Mouse (Mus musculus) limb, embryonic 11.5 days (tissue): Measurements from ENCODE around the gene Zfp607b. TPM values are rescaled to one million over a fixed set of nuclear protein-coding genes. Genes with fewer than 3 reads are reported as not detected.
A peak's percentile ranks its signal among the peaks of the same experiment; 100 is the strongest.

ENCODE experiments used
- ATAC-seq: fragments of 200-750 bp; cut with Nextera tagmentation; 2 replicates; pipeline ENCODE4 v1.8.0; 2017; ENCODE audit warnings: low read depth; ENCODE audit not compliant: insufficient number of reproducible peaks, low FRiP score, low TSS enrichment
- DNase-seq: peaks from one replicate; pipeline ENCODE4 v3.0.0-alpha.2; 2015; ENCODE audit warnings: low spot score
- H3K27ac ChIP-seq: fragments of 300-500 bp; sonication (generic); replicated peaks from 2 replicates; pipeline ENCODE4 v1.5.1; 2014; ENCODE audit warnings: low read depth, mild to moderate bottlenecking, low read length
- H3K27me3 ChIP-seq: fragments of 300-500 bp; sonication (generic); 2 replicates; pipeline ENCODE4 v1.6.1; 2014; ENCODE audit warnings: mild to moderate bottlenecking, low read length, mixed read lengths; ENCODE audit not compliant: control insufficient read depth, insufficient read depth
- H3K36me3 ChIP-seq: fragments of 300-500 bp; sonication (generic); 2 replicates; pipeline ENCODE4 v1.6.1; 2014; ENCODE audit warnings: mild to moderate bottlenecking, low read length, moderate library complexity, mixed read lengths; ENCODE audit not compliant: control insufficient read depth, insufficient read depth
- H3K4me1 ChIP-seq: fragments of 300-500 bp; sonication (generic); 2 replicates; pipeline ENCODE4 v1.6.1; 2014; ENCODE audit warnings: low read length, mixed read lengths; ENCODE audit not compliant: control insufficient read depth, insufficient read depth
- H3K4me2 ChIP-seq: fragments of 300-500 bp; sonication (generic); 2 replicates; pipeline ENCODE4 v1.6.1; 2014; ENCODE audit warnings: low read depth, mild to moderate bottlenecking, moderate library complexity; ENCODE audit not compliant: severe bottlenecking
- H3K4me3 ChIP-seq: fragments of 300-500 bp; sonication (generic); 2 replicates; pipeline ENCODE4 v1.5.1; 2014; ENCODE audit warnings: low read depth, low read length
- H3K9ac ChIP-seq: fragments of 300-500 bp; sonication (generic); 2 replicates; pipeline ENCODE4 v1.6.1; 2014; ENCODE audit warnings: mild to moderate bottlenecking, low read length
- H3K9me3 ChIP-seq: fragments of 300-500 bp; sonication (generic); 2 replicates; pipeline ENCODE4 v1.6.1; 2016; ENCODE audit warnings: low read length; ENCODE audit not compliant: control insufficient read depth
- WGBS: fragments of 180-500 bp; shearing (Covaris S2); extraction: QIAGEN DNeasy Blood & Tissue Kit; methylation state at CpG from one replicate; pipeline ENCODE4 v1.1.7; 2014; 5-methylcytosine and 5-hydroxymethylcytosine counted together
- polyA plus RNA-seq: library from polyadenylated mRNA; unstranded; fragments of >200 nt; fragmentation: Nextera tagmentation; extraction: Ambion mirVana; gene quantifications from 2 replicates; pipeline ENCODE4 v1.2.1, GENCODE M21; 2014

Gene Zfp607b
- polyA plus RNA-seq, 1 experiment from 2014 or later = 2.8 TPM

DNA sequence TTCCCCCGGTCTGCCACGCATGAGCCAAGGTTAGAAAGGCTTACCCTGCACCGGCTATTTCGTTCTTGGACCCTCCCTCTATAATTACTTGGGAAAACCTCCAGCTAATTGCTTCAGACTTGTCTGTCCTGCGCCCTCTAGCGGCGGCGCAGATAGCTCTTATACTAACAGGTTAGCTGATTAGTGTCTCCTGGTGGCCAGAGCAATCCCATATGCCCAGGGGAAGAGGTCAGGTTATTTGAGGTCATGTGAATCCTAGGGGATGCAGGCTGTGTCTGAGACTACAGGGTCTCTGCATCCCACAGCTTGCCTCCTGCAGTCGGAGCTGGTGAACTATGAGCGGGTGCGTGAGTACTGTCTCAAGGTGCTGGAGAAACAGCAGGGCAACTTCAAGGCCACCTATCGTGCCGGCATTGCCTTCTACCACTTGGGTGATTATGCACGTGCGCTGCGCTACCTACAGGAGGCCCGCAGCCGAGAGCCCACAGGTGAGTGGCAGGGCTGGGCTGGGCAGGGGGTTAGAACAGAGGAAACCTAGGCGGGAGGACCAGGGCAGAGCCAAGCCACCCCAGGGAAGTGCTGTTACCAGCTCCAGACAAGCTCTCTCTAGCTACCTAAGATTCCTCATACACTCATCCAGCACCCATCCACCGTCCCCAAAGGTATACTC lies 34.4 kb upstream of the Zfp607b start:
- Histone ChIP-seq H3K36me3 (peaks cover 4% of the 10 kb centered on the region; the same call in 1 of the 2 replicates), H3K4me1 (no peaks in the 10 kb centered on the region), H3K9ac (no peak overlapping the region), H3K27me3 (peaks cover 64% of the 10 kb centered on the region), H3K9me3 (no peaks in the 10 kb centered on the region), H3K4me3 (no peak overlapping the region), H3K4me2 (no peak overlapping the region), H3K27ac (no peak overlapping the region)
- no peak for DNase-seq
- ATAC-seq = no peak
- WGBS = 62% methylated on average over 20 of the region's 20 CpGs

DNA sequence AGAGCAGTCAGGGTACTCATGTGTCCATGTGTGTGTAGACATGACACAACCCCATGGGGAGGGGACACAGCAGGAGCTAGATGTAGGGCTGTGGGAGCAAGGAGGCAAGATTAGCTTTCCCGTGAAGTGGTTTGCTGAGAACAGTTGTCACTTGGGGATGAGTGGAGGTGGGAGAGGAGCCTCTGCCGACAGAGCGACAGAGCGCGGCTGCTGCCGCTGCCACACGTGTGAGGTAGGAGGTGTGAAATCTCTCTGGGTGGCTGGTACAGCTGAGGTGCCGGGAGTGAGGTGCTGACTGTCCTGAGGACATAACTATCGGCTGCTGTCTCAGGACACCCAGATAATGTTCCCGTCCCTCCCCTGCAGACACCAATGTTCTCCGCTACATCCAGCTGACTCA lies 33.6 kb upstream of the Zfp607b start:
- Histone ChIP-seq H3K27me3 (peaks cover 64% of the 10 kb centered on the region), H3K36me3 (peaks cover 4% of the 10 kb centered on the region; the same call in 1 of the 2 replicates), H3K9me3 (no peaks in the 10 kb centered on the region), H3K4me3 (no peak overlapping the region), H3K27ac (no peak overlapping the region), H3K9ac (no peak overlapping the region), H3K4me2 (no peak overlapping the region), H3K4me1 (no peaks in the 10 kb centered on the region)
- ATAC-seq (no peak), DNase-seq (no peak)
- 39% methylated on average over 11 of the region's 11 CpGs for WGBS

DNA sequence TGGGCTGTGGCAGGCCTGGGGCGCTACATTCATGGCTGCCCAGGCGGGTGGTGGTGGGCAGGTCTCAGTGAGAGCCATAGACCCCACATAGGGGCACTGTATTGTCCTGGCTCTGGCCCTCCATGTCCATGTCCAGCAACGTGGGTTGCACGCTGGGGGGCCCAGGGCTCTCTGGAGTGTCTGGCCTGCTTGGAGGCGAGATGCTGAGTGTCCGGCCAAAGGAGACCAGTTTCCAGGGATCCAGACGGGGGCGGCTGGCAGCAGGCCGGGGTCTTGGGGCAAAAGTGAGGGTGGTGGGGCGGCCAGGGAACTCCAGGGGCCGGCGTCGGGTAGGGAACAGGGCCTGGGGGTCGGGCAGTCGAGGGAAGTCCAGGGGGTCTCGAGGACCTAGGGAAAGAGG lies 32.5 kb upstream of the Zfp607b start:
- peaks cover 64% of the 10 kb centered on the region for H3K27me3 ChIP-seq
- ATAC-seq = no peak
- no peaks in the 10 kb centered on the region for H3K9me3 ChIP-seq
- no peak overlapping the region for H3K4me2 ChIP-seq
- 91% methylated on average over 16 of the region's 16 CpGs for WGBS
- no peak for DNase-seq
- no peaks in the 10 kb centered on the region for H3K4me1 ChIP-seq
- H3K4me3 ChIP-seq = no peak overlapping the region
- H3K36me3 ChIP-seq = peaks cover 4% of the 10 kb centered on the region; the same call in 1 of the 2 replicates
- H3K27ac ChIP-seq = no peak overlapping the region
- H3K9ac ChIP-seq = no peak overlapping the region

DNA sequence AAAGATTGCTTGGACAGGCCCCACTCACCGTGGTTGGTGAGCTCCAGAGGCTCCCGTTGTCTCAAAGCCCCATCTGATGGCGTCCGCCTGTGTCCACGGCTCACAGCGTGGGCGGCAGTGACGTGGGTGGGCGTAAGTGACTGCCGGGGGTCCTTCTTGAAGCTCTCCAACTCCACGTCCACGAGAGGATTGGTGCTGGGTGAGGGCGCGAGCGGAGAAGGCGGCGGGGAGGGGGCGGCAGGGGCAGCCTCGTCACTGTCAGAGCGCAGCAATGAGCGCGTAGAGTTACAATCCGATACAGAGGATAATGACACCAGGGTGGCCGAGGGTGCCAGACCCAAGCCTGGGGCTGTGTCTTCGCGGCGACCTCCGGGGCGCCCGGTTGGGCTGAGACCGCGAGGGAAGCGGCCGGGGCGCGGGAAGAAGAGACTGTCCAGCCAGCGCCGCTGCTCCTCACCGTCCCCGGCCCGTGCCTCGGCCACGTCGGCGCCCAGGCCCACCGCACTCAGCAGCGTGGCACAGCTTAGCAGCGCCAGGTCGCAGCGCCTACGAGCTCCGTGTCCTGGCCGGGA lies 31.2 kb upstream of the Zfp607b start:
- H3K4me2 ChIP-seq = no peak overlapping the region
- peaks cover 4% of the 10 kb centered on the region; the same call in 1 of the 2 replicates for H3K36me3 ChIP-seq
- ATAC-seq (no peak), DNase-seq (no peak)
- WGBS = 20% methylated on average over 53 of the region's 53 CpGs
- H3K27me3 ChIP-seq = peaks cover 57% of the 10 kb centered on the region
- no peak overlapping the region for H3K27ac ChIP-seq
- H3K4me1 ChIP-seq = no peaks in the 10 kb centered on the region
- no peak overlapping the region for H3K4me3 ChIP-seq
- H3K9me3 ChIP-seq = no peaks in the 10 kb centered on the region
- H3K9ac ChIP-seq = no peak overlapping the region

DNA sequence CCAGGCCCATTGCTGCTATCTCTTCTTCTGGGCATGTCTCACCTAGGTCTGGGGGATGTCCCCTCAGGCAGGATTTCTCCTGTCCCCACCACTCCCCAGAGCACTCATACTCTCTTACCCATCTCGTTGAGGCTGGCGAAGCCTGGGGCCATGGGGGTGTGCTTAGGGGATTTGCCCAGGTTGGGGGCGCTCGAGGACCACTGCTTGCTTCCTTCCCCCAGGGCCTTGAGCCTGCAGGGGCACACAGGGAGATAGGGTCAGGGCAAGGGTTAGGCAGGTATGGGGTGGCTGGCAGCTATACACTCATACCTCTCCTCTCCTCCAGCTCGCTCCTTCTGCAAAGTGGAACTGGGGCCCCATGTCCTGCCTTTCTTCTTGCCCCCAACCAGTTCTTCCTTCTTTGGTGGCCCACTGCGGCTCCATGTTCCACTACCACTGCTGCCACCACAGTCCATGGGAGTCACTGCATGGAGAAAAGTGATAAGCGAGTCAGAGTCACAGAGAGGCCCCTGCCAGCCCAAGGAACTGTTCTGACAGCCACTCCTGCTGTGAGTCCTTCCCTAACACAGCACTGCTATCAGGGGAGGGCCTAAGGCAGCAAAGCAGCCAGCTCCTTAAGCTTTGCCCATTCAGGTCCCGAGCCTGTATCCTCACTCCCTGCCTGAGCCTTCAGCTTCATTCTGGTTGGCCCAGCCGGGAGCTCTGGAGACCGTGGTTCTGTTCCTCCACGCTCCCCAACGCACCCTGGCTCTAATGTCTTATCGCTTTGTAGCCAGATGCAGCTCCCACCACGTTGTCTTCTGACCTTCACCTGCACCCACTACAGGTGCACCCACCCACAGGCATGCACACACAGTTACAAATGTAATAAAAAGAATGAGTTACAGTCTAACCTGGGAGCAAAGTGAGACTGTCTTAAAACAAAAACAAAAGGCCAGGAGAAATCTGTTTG lies 30.2 kb upstream of the Zfp607b start:
- H3K27ac ChIP-seq = no peak overlapping the region
- no peaks in the 10 kb centered on the region for H3K9me3 ChIP-seq
- 58% methylated on average over 14 of the region's 14 CpGs for WGBS
- H3K9ac ChIP-seq = no peak overlapping the region
- ATAC-seq = no peak
- H3K36me3 ChIP-seq = peaks cover 4% of the 10 kb centered on the region; the same call in 1 of the 2 replicates
- H3K27me3 ChIP-seq = peaks cover 46% of the 10 kb centered on the region
- no peak for DNase-seq
- H3K4me3 ChIP-seq = no peak overlapping the region
- H3K4me2 ChIP-seq = no peak overlapping the region
- H3K4me1 ChIP-seq = no peaks in the 10 kb centered on the region

DNA sequence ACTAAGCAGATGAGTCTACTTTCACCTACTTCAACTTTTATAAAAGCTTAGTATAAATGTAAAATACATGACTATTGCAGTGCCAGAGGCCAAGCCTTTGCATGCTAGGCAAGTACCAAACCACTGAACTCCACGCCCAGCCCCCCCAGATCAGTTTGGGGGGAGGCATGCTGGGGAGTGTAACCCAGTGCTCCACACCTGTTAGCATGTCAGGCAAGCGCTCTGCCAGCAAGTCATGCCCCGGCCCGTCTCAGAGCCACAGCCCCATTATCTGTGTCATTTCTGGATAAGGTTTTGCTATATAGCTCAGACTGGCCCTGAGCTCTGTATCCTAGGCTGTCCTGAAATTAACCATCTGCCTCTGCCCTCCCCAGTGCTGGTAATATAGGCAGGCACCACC lies 27.1 kb upstream of the Zfp607b start:
- H3K27ac ChIP-seq = no peak overlapping the region
- no peak for DNase-seq
- no peaks in the 10 kb centered on the region for H3K4me1 ChIP-seq
- no peak overlapping the region for H3K9ac ChIP-seq
- H3K27me3 ChIP-seq = peaks cover 22% of the 10 kb centered on the region
- H3K4me2 ChIP-seq = no peak overlapping the region
- WGBS = 88% methylated on average over 4 of the region's 4 CpGs
- H3K36me3 ChIP-seq = peaks cover 4% of the 10 kb centered on the region; the same call in 1 of the 2 replicates
- no peak overlapping the region for H3K4me3 ChIP-seq
- no peaks in the 10 kb centered on the region for H3K9me3 ChIP-seq
- no peak for ATAC-seq

DNA sequence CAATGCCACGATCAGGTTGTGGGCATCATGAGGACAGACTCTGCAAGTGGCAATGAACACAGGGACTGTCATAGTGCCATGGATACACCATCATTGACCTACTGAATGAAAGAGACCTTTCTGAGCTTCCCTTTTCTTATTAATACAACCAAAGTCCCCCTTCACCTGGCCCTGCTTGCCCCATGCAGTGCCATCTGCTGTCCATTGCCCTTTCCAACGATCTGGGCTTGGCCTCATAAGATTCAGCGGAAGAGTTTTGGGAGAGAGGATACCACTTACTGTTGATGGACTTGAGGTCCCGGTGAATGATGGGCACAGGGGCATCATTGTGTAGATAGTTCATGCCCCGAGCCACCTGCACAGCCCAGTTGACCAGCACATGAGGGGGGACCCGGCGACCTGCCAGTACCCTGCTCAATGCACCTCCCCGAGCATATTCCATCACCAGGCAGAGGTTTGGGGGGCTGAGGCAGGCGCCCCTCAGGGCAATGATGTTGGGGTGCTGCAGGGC lies 16.0 kb upstream of the Zfp607b start:
- peaks cover 6% of the 10 kb centered on the region; the same call in 1 of the 2 replicates for H3K4me1 ChIP-seq
- ATAC-seq (no peak), DNase-seq (no peak)
- no peaks in the 10 kb centered on the region; the same call in 1 of the 2 replicates for H3K36me3 ChIP-seq
- H3K9me3 ChIP-seq = no peaks in the 10 kb centered on the region
- peak overlapping the region; percentile 79 for H3K9ac ChIP-seq
- peak overlapping the region; percentile 100 for H3K4me2 ChIP-seq
- H3K27me3 ChIP-seq = no peaks in the 10 kb centered on the region
- 60% methylated on average over 9 of the region's 9 CpGs for WGBS
- H3K4me3 ChIP-seq = peak overlapping the region; percentile 89
- H3K27ac ChIP-seq = no peak overlapping the region

DNA sequence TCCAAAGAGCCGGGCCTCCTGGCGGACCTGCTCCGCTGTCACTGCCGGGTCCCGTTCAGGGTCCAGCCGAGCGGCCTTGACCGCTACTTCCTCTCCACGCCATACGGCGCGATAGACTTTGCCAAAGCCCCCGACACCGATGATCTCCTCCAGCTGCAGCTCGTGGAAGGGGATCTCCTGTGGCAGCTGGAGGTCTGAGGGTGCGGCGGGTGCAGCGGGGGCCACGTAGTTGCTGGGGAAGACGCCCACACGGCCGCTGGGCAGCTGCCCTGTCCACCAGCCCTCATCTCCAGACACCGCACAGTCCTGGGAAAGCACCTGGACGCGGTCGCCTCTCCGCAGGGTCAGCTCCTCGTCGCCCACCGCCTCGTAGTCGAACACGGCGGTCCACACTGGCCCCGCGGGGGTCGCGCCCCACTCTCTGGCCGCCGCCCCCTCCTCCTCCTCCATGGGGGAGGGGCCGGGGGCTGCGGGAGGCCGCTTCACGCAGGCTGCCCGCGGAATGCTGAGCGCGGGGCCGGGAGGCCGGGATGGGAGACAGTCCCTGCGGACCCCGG lies 15.5 kb upstream of the Zfp607b start:
- Histone ChIP-seq H3K27me3 (no peaks in the 10 kb centered on the region), H3K4me2 (peak overlapping the region; percentile 100), H3K36me3 (no peaks in the 10 kb centered on the region; the same call in 1 of the 2 replicates), H3K4me1 (peaks cover 6% of the 10 kb centered on the region; the same call in 1 of the 2 replicates), H3K4me3 (peak overlapping the region; percentile 89), H3K27ac (no peak overlapping the region), H3K9me3 (no peaks in the 10 kb centered on the region), H3K9ac (peak overlapping the region; percentile 79)
- ATAC-seq (0 out of 2 replicates have a peak, but pooled peaks have one; percentile 11), DNase-seq (no peak)
- WGBS = under 1% methylated on average over 52 of the region's 52 CpGs
